Mouse (Mus musculus): ENCODE measurements around the gene Slc3a1. TPM values are rescaled to one million over a fixed set of nuclear protein-coding genes. Genes with fewer than 3 reads are reported as not detected.

The Slc3a1 gene
- 1.0 and 2.3 TPM in 2 replicates for polyA plus RNA-seq (2014; fragmentation: Nextera tagmentation; extraction: Ambion mirVana)

GRCm38 (mm10) chr17:85028093-85028739 lies at the start of gene Slc3a1:
Gene Slc3a1, plus strand, starts transcription at chr17:85028376.
- no peak for ATAC-seq (ENCODE audit: low FRiP score, low TSS enrichment)
- WGBS: 92% methylated on average over 20 of the region's 20 CpGs
- Histone ChIP-seq H3K27ac (ENCODE audit: low read depth, low read length) (no peak within 1 kb of the TSS), H3K4me2 (replicated peaks; ENCODE audit: low read depth, low read length) (no peak within 1 kb of the TSS), H3K9me3 (ENCODE audit: control insufficient read depth, low read length) (no peaks in the 10 kb centered on the region), H3K27me3 (ENCODE audit: control insufficient read depth, insufficient read depth, low read length) (no peaks in the 10 kb centered on the region), H3K4me1 (ENCODE audit: control insufficient read depth, insufficient read depth, low read length) (no peaks in the 10 kb centered on the region; the same call in 1 of the 2 replicates), H3K9ac (ENCODE audit: low read depth, low read length) (no peak within 1 kb of the TSS), H3K36me3 (ENCODE audit: control insufficient read depth, insufficient read depth, low read length) (no peaks in the 10 kb centered on the region; the same call in 1 of the 2 replicates), H3K4me3 (ENCODE audit: low read length) (no peak within 1 kb of the TSS)

- H3K4me2 ChIP-seq (replicated peaks; ENCODE audit: low read depth, low read length): no peak overlapping the region
- peaks cover 15% of the 10 kb centered on the region; the same call in 1 of the 2 replicates for H3K4me1 ChIP-seq (ENCODE audit: control insufficient read depth, insufficient read depth, low read length)
- H3K27me3 ChIP-seq (ENCODE audit: control insufficient read depth, insufficient read depth, low read length): no peaks in the 10 kb centered on the region
- H3K9ac ChIP-seq (ENCODE audit: low read depth, low read length): no peak overlapping the region
- no peaks in the 10 kb centered on the region for H3K36me3 ChIP-seq (ENCODE audit: control insufficient read depth, insufficient read depth, low read length)
- H3K9me3 ChIP-seq (ENCODE audit: control insufficient read depth, low read length): peaks cover 3% of the 10 kb centered on the region; the same call in 1 of the 2 replicates
- whole genome bisulfite sequencing: 83% methylated on average over 1 of the region's 1 CpGs
- no peak for ATAC-seq (ENCODE audit: low FRiP score, low TSS enrichment)
- H3K27ac ChIP-seq (ENCODE audit: low read depth, low read length): no peak overlapping the region
- no peak overlapping the region for H3K4me3 ChIP-seq (ENCODE audit: low read length)
These were observed 46.5 kb upstream of the Slc3a1 start for GRCm38 (mm10) chr17:84981721-84982120.

- WGBS: 82% methylated on average over 2 of the region's 2 CpGs
- no peak overlapping the region for H3K4me3 ChIP-seq (ENCODE audit: low read length)
These were observed 45.4 kb upstream of the Slc3a1 start for GRCm38 (mm10) chr17:84982735-84983134.

GRCm38 (mm10) chr17:84986368-84986767 lies 41.8 kb upstream of the Slc3a1 start:
- peaks cover 15% of the 10 kb centered on the region; the same call in 1 of the 2 replicates for H3K4me1 ChIP-seq (ENCODE audit: control insufficient read depth, insufficient read depth, low read length)
- H3K9me3 ChIP-seq (ENCODE audit: control insufficient read depth, low read length): no peaks in the 10 kb centered on the region
- H3K4me3 ChIP-seq (ENCODE audit: low read length): no peak overlapping the region
- 42% methylated on average over 5 of the region's 5 CpGs for WGBS
- no peak overlapping the region for H3K27ac ChIP-seq (ENCODE audit: low read depth, low read length)
- no peaks in the 10 kb centered on the region for H3K27me3 ChIP-seq (ENCODE audit: control insufficient read depth, insufficient read depth, low read length)
- no peaks in the 10 kb centered on the region for H3K36me3 ChIP-seq (ENCODE audit: control insufficient read depth, insufficient read depth, low read length)
- H3K9ac ChIP-seq (ENCODE audit: low read depth, low read length): no peak overlapping the region
- no peak for ATAC-seq (ENCODE audit: low FRiP score, low TSS enrichment)
- H3K4me2 ChIP-seq (replicated peaks; ENCODE audit: low read depth, low read length): no peak overlapping the region

More at GRCm38 (mm10) chr17:84982735-84983134, 45.4 kb upstream of the Slc3a1 start:
- Histone ChIP-seq H3K9ac (ENCODE audit: low read depth, low read length) (no peak overlapping the region), H3K4me2 (replicated peaks; ENCODE audit: low read depth, low read length) (no peak overlapping the region), H3K36me3 (ENCODE audit: control insufficient read depth, insufficient read depth, low read length) (no peaks in the 10 kb centered on the region), H3K27ac (ENCODE audit: low read depth, low read length) (no peak overlapping the region), H3K27me3 (ENCODE audit: control insufficient read depth, insufficient read depth, low read length) (no peaks in the 10 kb centered on the region), H3K4me1 (ENCODE audit: control insufficient read depth, insufficient read depth, low read length) (peaks cover 15% of the 10 kb centered on the region; the same call in 1 of the 2 replicates), H3K9me3 (ENCODE audit: control insufficient read depth, low read length) (no peaks in the 10 kb centered on the region)
- no peak for ATAC-seq (ENCODE audit: low FRiP score, low TSS enrichment)

GRCm38 (mm10) chr17:84987834-84988410 lies 40.3 kb upstream of the Slc3a1 start:
- Histone ChIP-seq H3K4me1 (ENCODE audit: control insufficient read depth, insufficient read depth, low read length) (peaks cover 15% of the 10 kb centered on the region; the same call in 1 of the 2 replicates), H3K4me2 (replicated peaks; ENCODE audit: low read depth, low read length) (no peak overlapping the region), H3K36me3 (ENCODE audit: control insufficient read depth, insufficient read depth, low read length) (no peaks in the 10 kb centered on the region), H3K27ac (ENCODE audit: low read depth, low read length) (no peak overlapping the region), H3K27me3 (ENCODE audit: control insufficient read depth, insufficient read depth, low read length) (no peaks in the 10 kb centered on the region), H3K4me3 (ENCODE audit: low read length) (no peak overlapping the region), H3K9me3 (ENCODE audit: control insufficient read depth, low read length) (no peaks in the 10 kb centered on the region), H3K9ac (ENCODE audit: low read depth, low read length) (no peak overlapping the region)
- WGBS: 90% methylated on average over 3 of the region's 3 CpGs
- ATAC-seq (ENCODE audit: low FRiP score, low TSS enrichment): 0 out of 2 replicates have a peak, but pooled peaks have one; percentile 46

GRCm38 (mm10) chr17:84988514-84988913 lies 39.7 kb upstream of the Slc3a1 start:
- Histone ChIP-seq H3K9me3 (ENCODE audit: control insufficient read depth, low read length) (no peaks in the 10 kb centered on the region), H3K27ac (ENCODE audit: low read depth, low read length) (no peak overlapping the region), H3K4me1 (ENCODE audit: control insufficient read depth, insufficient read depth, low read length) (peaks cover 15% of the 10 kb centered on the region; the same call in 1 of the 2 replicates), H3K4me3 (ENCODE audit: low read length) (no peak overlapping the region), H3K4me2 (replicated peaks; ENCODE audit: low read depth, low read length) (no peak overlapping the region), H3K27me3 (ENCODE audit: control insufficient read depth, insufficient read depth, low read length) (no peaks in the 10 kb centered on the region), H3K36me3 (ENCODE audit: control insufficient read depth, insufficient read depth, low read length) (no peaks in the 10 kb centered on the region), H3K9ac (ENCODE audit: low read depth, low read length) (no peak overlapping the region)
- no peak for ATAC-seq (ENCODE audit: low FRiP score, low TSS enrichment)

GRCm38 (mm10) chr17:84995844-84996243 lies 32.3 kb upstream of the Slc3a1 start:
- H3K4me2 ChIP-seq (replicated peaks; ENCODE audit: low read depth, low read length): no peak overlapping the region
- no peaks in the 10 kb centered on the region for H3K4me1 ChIP-seq (ENCODE audit: control insufficient read depth, insufficient read depth, low read length)
- H3K27ac ChIP-seq (ENCODE audit: low read depth, low read length): no peak overlapping the region
- ATAC-seq (ENCODE audit: low FRiP score, low TSS enrichment): no peak
- no peaks in the 10 kb centered on the region for H3K27me3 ChIP-seq (ENCODE audit: control insufficient read depth, insufficient read depth, low read length)
- WGBS: 84% methylated on average over 6 of the region's 6 CpGs
- H3K9me3 ChIP-seq (ENCODE audit: control insufficient read depth, low read length): no peaks in the 10 kb centered on the region
- H3K4me3 ChIP-seq (ENCODE audit: low read length): no peak overlapping the region
- peaks cover 11% of the 10 kb centered on the region; the same call in 1 of the 2 replicates for H3K36me3 ChIP-seq (ENCODE audit: control insufficient read depth, insufficient read depth, low read length)
- no peak overlapping the region for H3K9ac ChIP-seq (ENCODE audit: low read depth, low read length)

- no peaks in the 10 kb centered on the region for H3K27me3 ChIP-seq (ENCODE audit: control insufficient read depth, insufficient read depth, low read length)
- peaks cover 11% of the 10 kb centered on the region; the same call in 1 of the 2 replicates for H3K36me3 ChIP-seq (ENCODE audit: control insufficient read depth, insufficient read depth, low read length)
- H3K9ac ChIP-seq (ENCODE audit: low read depth, low read length): no peak overlapping the region
- ATAC-seq (ENCODE audit: low FRiP score, low TSS enrichment): no peak
- H3K9me3 ChIP-seq (ENCODE audit: control insufficient read depth, low read length): no peaks in the 10 kb centered on the region
- H3K4me2 ChIP-seq (replicated peaks; ENCODE audit: low read depth, low read length): no peak overlapping the region
- H3K27ac ChIP-seq (ENCODE audit: low read depth, low read length): no peak overlapping the region
- H3K4me1 ChIP-seq (ENCODE audit: control insufficient read depth, insufficient read depth, low read length): no peaks in the 10 kb centered on the region
- WGBS: 92% methylated on average over 1 of the region's 1 CpGs
- no peak overlapping the region for H3K4me3 ChIP-seq (ENCODE audit: low read length)
These were observed 30.5 kb upstream of the Slc3a1 start for GRCm38 (mm10) chr17:84997639-84998038.

- 84% methylated on average over 10 of the region's 10 CpGs for WGBS
- Histone ChIP-seq H3K4me2 (replicated peaks; ENCODE audit: low read depth, low read length) (no peak overlapping the region), H3K9ac (ENCODE audit: low read depth, low read length) (no peak overlapping the region), H3K9me3 (ENCODE audit: control insufficient read depth, low read length) (no peaks in the 10 kb centered on the region), H3K27ac (ENCODE audit: low read depth, low read length) (no peak overlapping the region), H3K27me3 (ENCODE audit: control insufficient read depth, insufficient read depth, low read length) (no peaks in the 10 kb centered on the region), H3K4me1 (ENCODE audit: control insufficient read depth, insufficient read depth, low read length) (no peaks in the 10 kb centered on the region), H3K36me3 (ENCODE audit: control insufficient read depth, insufficient read depth, low read length) (peaks cover 17% of the 10 kb centered on the region; the same call in 1 of the 2 replicates), H3K4me3 (ENCODE audit: low read length) (no peak overlapping the region)
- ATAC-seq (ENCODE audit: low FRiP score, low TSS enrichment): no peak
These were observed 28.5 kb upstream of the Slc3a1 start for GRCm38 (mm10) chr17:84999636-85000035.
